Mouse (Mus musculus) intestine, embryonic 14.5 days (tissue): ENCODE data around the gene Sec61a2. TPM values are rescaled to one million over a fixed set of nuclear protein-coding genes. Genes with fewer than 3 reads are reported as not detected.

ENCODE experiments used
- ATAC-seq: fragments of 200-750 bp; cut with Nextera tagmentation; replicated peaks from 2 replicates; pipeline ENCODE4 v1.8.0; 2017; ENCODE audit warnings: low read depth, moderate number of reproducible peaks, moderate TSS enrichment, moderate library complexity; ENCODE audit not compliant: low FRiP score, low TSS enrichment
- DNase-seq: peaks from one replicate; pipeline ENCODE4 v3.0.0-alpha.2; 2018; ENCODE audit warnings: low spot score
- H3K27ac ChIP-seq: fragments of 300-500 bp; sonication (generic); 2 replicates; pipeline ENCODE4 v1.5.1; 2014; ENCODE audit warnings: low read depth, mild to moderate bottlenecking, control low read depth
- H3K27me3 ChIP-seq: fragments of 300-500 bp; sonication (generic); replicated peaks from 2 replicates; pipeline ENCODE4 v1.6.1; 2014; ENCODE audit warnings: low read length, control low read depth; ENCODE audit not compliant: control insufficient read depth, insufficient read depth
- H3K36me3 ChIP-seq: fragments of 300-500 bp; sonication (generic); 2 replicates; pipeline ENCODE4 v1.6.1; 2014; ENCODE audit warnings: low read length, control low read depth; ENCODE audit not compliant: control insufficient read depth, insufficient read depth
- H3K4me1 ChIP-seq: fragments of 300-500 bp; sonication (generic); replicated peaks from 2 replicates; pipeline ENCODE4 v1.6.1; 2014; ENCODE audit warnings: low read length, control low read depth, mixed read lengths; ENCODE audit not compliant: control insufficient read depth, insufficient read depth
- H3K4me2 ChIP-seq: fragments of 300-500 bp; sonication (generic); 2 replicates; pipeline ENCODE4 v1.6.1; 2014; ENCODE audit warnings: low read length
- H3K4me3 ChIP-seq: fragments of 300-500 bp; sonication (generic); 2 replicates; pipeline ENCODE4 v1.5.1; 2014; ENCODE audit warnings: low read depth, low read length, control low read depth, mixed read lengths
- H3K9ac ChIP-seq: fragments of 300-500 bp; sonication (generic); 2 replicates; pipeline ENCODE4 v1.6.1; 2014; ENCODE audit warnings: mild to moderate bottlenecking, low read length
- H3K9me3 ChIP-seq: fragments of 300-500 bp; sonication (generic); 2 replicates; pipeline ENCODE4 v1.6.1; 2016; ENCODE audit warnings: low read length, control low read depth; ENCODE audit not compliant: control insufficient read depth
- WGBS: fragments of 180-500 bp; shearing (Covaris S2); extraction: QIAGEN DNeasy Blood & Tissue Kit; methylation state at CpG from one replicate; pipeline ENCODE4 v1.1.7; 2014; 5-methylcytosine and 5-hydroxymethylcytosine counted together
- polyA plus RNA-seq: library from polyadenylated mRNA; unstranded; fragments of >200 nt; fragmentation: Nextera tagmentation; extraction: Ambion mirVana; gene quantifications from 2 replicates; pipeline ENCODE4 v1.2.1, GENCODE M21; 2014

Gene Sec61a2
- polyA plus RNA-seq, 1 experiment from 2014 or later, result 77.9 TPM

DNA sequence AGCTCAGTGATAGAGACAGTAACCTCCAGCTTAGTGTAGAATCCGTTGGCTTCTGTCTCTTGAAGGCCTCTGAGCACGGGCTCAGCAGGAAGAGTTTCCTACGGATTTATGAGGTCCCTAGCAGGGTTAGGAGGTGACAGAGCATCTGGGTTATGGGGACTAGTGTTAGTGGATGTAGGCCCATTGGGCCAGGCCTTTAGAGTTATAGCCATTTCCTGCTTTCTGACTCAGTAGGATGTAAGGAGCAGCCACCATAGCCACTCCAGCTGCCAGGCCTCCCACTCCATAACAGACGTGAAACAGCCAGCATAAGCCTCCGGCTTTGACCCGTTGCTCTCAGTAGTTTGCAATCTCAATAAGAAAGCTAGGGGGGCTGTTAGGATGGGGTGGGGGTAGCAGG, 40.8 kb upstream of the Sec61a2 start:
- H3K36me3 ChIP-seq, result 0 out of 2 replicates have a peak, but pooled peaks cover under 1% of the 10 kb centered on the region
- no peak for ATAC-seq
- H3K4me1 ChIP-seq, result no peaks in the 10 kb centered on the region
- no peaks in the 10 kb centered on the region for H3K27me3 ChIP-seq
- no peak overlapping the region for H3K27ac ChIP-seq
- H3K4me2 ChIP-seq, result no peak overlapping the region
- no peaks in the 10 kb centered on the region for H3K9me3 ChIP-seq
- no peak overlapping the region for H3K9ac ChIP-seq
- no peak overlapping the region for H3K4me3 ChIP-seq
- DNase-seq, result no peak
- 58% methylated on average over 6 of the region's 6 CpGs for WGBS

DNA sequence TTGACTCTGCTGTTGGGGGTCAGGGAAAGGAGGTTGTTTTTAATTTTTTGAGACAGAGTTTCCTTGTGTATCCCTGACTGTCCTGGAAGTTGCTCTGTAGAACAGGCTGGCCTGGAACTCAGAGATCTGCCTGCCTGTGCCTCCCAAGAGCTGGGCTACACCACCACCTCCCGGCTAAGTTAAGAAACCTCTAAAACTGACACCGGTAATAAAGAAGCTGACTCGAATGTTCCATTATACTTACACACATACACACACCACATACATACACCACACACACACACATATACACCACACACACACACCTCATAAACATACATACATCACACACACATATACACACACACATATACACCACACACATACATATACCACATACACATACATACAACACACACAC, 39.7 kb upstream of the Sec61a2 start:
- WGBS, result 94% methylated on average over 3 of the region's 3 CpGs
- ATAC-seq (0 out of 2 replicates have a peak, but pooled peaks have one; percentile 40), DNase-seq (no peak)
- Histone ChIP-seq H3K9me3 (no peaks in the 10 kb centered on the region), H3K36me3 (0 out of 2 replicates have a peak, but pooled peaks cover 6% of the 10 kb centered on the region), H3K4me3 (no peak overlapping the region), H3K9ac (no peak overlapping the region), H3K4me1 (no peaks in the 10 kb centered on the region), H3K27ac (no peak overlapping the region), H3K4me2 (no peak overlapping the region), H3K27me3 (no peaks in the 10 kb centered on the region)

DNA sequence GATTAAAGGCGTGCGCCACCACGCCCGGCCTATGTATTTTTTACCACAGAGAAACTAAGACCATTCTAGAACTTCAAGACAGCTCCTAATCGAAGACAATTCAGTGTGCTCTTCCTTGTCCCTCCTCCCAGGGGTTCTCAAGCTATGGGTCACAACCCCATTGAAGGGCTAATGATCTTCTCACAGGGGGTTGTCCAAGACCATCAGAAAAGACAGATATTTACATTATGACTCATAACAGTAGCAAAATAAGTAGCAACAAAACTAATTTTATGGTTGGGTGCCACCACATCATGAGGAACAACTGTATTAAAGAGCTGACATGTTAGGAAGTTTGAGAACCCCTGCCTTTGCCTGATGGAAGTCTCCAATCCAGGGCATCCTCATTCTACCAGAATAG, 36.7 kb upstream of the Sec61a2 start:
- H3K9me3 ChIP-seq, result no peaks in the 10 kb centered on the region
- H3K36me3 ChIP-seq, result 0 out of 2 replicates have a peak, but pooled peaks cover 11% of the 10 kb centered on the region
- WGBS, result 92% methylated on average over 5 of the region's 5 CpGs
- DNase-seq (no peak), ATAC-seq (no peak)
- H3K4me2 ChIP-seq, result no peak overlapping the region
- no peak overlapping the region for H3K27ac ChIP-seq
- no peak overlapping the region for H3K4me3 ChIP-seq
- H3K27me3 ChIP-seq, result no peaks in the 10 kb centered on the region
- no peaks in the 10 kb centered on the region for H3K4me1 ChIP-seq
- H3K9ac ChIP-seq, result no peak overlapping the region

GRCm38 (mm10) chr2:5930291-5931054, 35.2 kb upstream of the Sec61a2 start:
- Histone ChIP-seq H3K4me1 (no peaks in the 10 kb centered on the region), H3K4me2 (no peak overlapping the region), H3K36me3 (0 out of 2 replicates have a peak, but pooled peaks cover 11% of the 10 kb centered on the region), H3K9me3 (no peaks in the 10 kb centered on the region), H3K27me3 (no peaks in the 10 kb centered on the region), H3K27ac (peak overlapping the region; percentile 19; the same call in 1 of the 2 replicates), H3K9ac (no peak overlapping the region), H3K4me3 (no peak overlapping the region)
- DNase-seq (no peak), ATAC-seq (no peak)
- WGBS, result 88% methylated on average over 18 of the region's 18 CpGs

DNA sequence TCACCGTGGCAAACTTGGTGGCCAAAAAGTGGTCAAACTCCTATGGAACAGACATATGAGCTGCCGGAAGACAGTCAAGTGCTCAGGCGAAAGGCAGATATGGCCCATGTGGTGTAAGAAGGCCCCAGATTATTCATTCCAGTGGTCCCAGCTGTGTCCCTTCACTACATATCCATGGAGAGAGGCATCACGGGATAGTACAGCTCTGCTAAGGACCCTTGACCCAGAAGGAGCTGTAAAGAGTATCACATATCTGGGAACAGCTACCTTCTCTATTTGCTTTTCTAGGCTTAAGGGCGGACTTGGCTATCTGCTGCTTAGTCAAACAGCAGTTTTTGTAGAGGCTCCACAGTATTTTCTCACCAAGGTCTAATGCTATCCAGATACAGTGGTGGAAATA, 34.6 kb upstream of the Sec61a2 start:
- no peak overlapping the region for H3K4me2 ChIP-seq
- 0 out of 2 replicates have a peak overlapping the region, but pooled peaks have one; percentile 19 for H3K27ac ChIP-seq
- H3K9ac ChIP-seq, result no peak overlapping the region
- no peaks in the 10 kb centered on the region for H3K27me3 ChIP-seq
- ATAC-seq (peak; percentile 55), DNase-seq (no peak)
- H3K4me3 ChIP-seq, result no peak overlapping the region
- no peaks in the 10 kb centered on the region for H3K9me3 ChIP-seq
- WGBS, result 76% methylated on average over 5 of the region's 5 CpGs
- H3K4me1 ChIP-seq, result no peaks in the 10 kb centered on the region
- H3K36me3 ChIP-seq, result 0 out of 2 replicates have a peak, but pooled peaks cover 11% of the 10 kb centered on the region

DNA sequence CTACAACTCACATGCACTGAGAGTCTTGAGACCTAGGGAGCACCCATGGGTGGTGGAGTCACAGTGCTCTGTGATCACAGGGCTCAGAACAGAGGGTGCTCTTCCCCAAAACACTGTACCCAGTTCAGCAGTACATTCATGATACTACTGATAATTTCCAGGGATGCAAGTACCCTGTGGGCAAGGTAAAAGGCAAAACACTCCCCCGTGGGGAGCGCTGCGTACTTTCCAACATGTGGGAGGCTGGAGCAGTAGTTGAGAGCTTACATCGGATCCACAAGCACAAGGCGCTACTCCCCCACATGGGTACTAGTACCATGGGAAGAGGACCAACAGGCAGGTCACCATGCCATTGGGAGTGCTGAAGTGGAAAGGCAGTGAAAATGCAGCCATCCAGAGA, 32.2 kb upstream of the Sec61a2 start:
- WGBS, result 93% methylated on average over 5 of the region's 5 CpGs
- H3K4me1 ChIP-seq, result no peaks in the 10 kb centered on the region
- H3K4me2 ChIP-seq, result no peak overlapping the region
- 0 out of 2 replicates have a peak, but pooled peaks cover 11% of the 10 kb centered on the region for H3K36me3 ChIP-seq
- H3K27ac ChIP-seq, result no peak overlapping the region
- H3K9me3 ChIP-seq, result no peaks in the 10 kb centered on the region
- DNase-seq (no peak), ATAC-seq (no peak)
- H3K9ac ChIP-seq, result no peak overlapping the region
- H3K27me3 ChIP-seq, result no peaks in the 10 kb centered on the region
- H3K4me3 ChIP-seq, result no peak overlapping the region

- H3K36me3 ChIP-seq, result 0 out of 2 replicates have a peak, but pooled peaks cover 5% of the 10 kb centered on the region
- no peaks in the 10 kb centered on the region for H3K27me3 ChIP-seq
- H3K9ac ChIP-seq, result no peak overlapping the region
- DNase-seq (no peak), ATAC-seq (no peak)
- H3K4me1 ChIP-seq, result no peaks in the 10 kb centered on the region
- H3K4me2 ChIP-seq, result no peak overlapping the region
- H3K4me3 ChIP-seq, result no peak overlapping the region
- H3K9me3 ChIP-seq, result no peaks in the 10 kb centered on the region
- H3K27ac ChIP-seq, result no peak overlapping the region
- 82% methylated on average over 9 of the region's 9 CpGs for whole genome bisulfite sequencing
Measured at GRCm38 (mm10) chr2:5923786-5924185, 28.6 kb upstream of the Sec61a2 start.

GRCm38 (mm10) chr2:5922823-5923222, 27.6 kb upstream of the Sec61a2 start:
- WGBS, result 92% methylated on average over 6 of the region's 6 CpGs
- no peak for ATAC-seq
- DNase-seq, result no peak

More at GRCm38 (mm10) chr2:5922823-5923222, 27.6 kb upstream of the Sec61a2 start:
- 0 out of 2 replicates have a peak, but pooled peaks cover 2% of the 10 kb centered on the region for H3K36me3 ChIP-seq
- H3K9ac ChIP-seq, result no peak overlapping the region
- no peaks in the 10 kb centered on the region for H3K4me1 ChIP-seq
- no peak overlapping the region for H3K4me3 ChIP-seq
- H3K27me3 ChIP-seq, result no peaks in the 10 kb centered on the region
- H3K27ac ChIP-seq, result no peak overlapping the region
- no peak overlapping the region for H3K4me2 ChIP-seq
- H3K9me3 ChIP-seq, result no peaks in the 10 kb centered on the region
